Mouse (Mus musculus) CD4-positive, CD25-positive, alpha-beta regulatory T cell (primary cell): Measurements from ENCODE around the gene Ppp1r11. TPM values are rescaled to one million over a fixed set of nuclear protein-coding genes. Genes with fewer than 3 reads are reported as not detected.

ENCODE experiments used
- polyA plus RNA-seq: library from polyadenylated mRNA; unstranded; fragments of 100-300 nt; shearing (Covaris generic); gene quantifications from one replicate; pipeline ENCODE4 v1.2.1, GENCODE M21; 2017

The Ppp1r11 gene
- 126 TPM for polyA plus RNA-seq

GRCm38 (mm10) chr17:36950981-36951947 is at the start of gene Ppp1r11:
Ppp1r11 (minus strand) TSS chr17:36951741.

GRCm38 (mm10) chr17:37000863-37001262 is 49.3 kb upstream of the Ppp1r11 start, which contains the start of gene Zfp57:
Zfp57 (plus strand) TSS chr17:37001163.

GRCm38 (mm10) chr17:36989437-36989836 is 37.9 kb upstream of the Ppp1r11 start, which contains the start of gene H2-M5:
H2-M5 (minus strand) TSS chr17:36989537.

GRCm38 (mm10) chr17:36981221-36981813 is 29.8 kb upstream of the Ppp1r11 start, which contains the start of gene 2410137M14Rik:
2410137M14Rik (minus strand) TSS chr17:36981237.

GRCm38 (mm10) chr17:36957999-36958743 is 6.6 kb upstream of the Ppp1r11 start, which contains the start of the genes Znrd1 and Znrd1as:
Znrd1 (minus strand) TSS chr17:36958559.
Znrd1as (plus strand) TSS chr17:36958592.

GRCm38 (mm10) chr17:36942791-36943471 is 8.6 kb downstream of the Ppp1r11 start, which contains the start of gene Rnf39:
Rnf39 (plus strand) TSS chr17:36942918.

Other genes with a start within 250 kb of the Ppp1r11 start
- not detected for gene H2-M10.5, start 178.8 kb downstream of the Ppp1r11 start, polyA plus RNA-seq
- gene H2-M10.6, start 139.6 kb downstream of the Ppp1r11 start, polyA plus RNA-seq = not detected
- gene Trim26, start 114.6 kb downstream of the Ppp1r11 start, polyA plus RNA-seq = 133 TPM
- 0.43 TPM for gene Trim15, start 84.5 kb downstream of the Ppp1r11 start, polyA plus RNA-seq
- gene Trim10, start 82.2 kb downstream of the Ppp1r11 start, polyA plus RNA-seq = 0.07 TPM
- gene Trim40, start 61.6 kb downstream of the Ppp1r11 start, polyA plus RNA-seq = not detected
- gene Trim31, start 53.6 kb downstream of the Ppp1r11 start, polyA plus RNA-seq = not detected
- 0.17 TPM for gene Rnf39, start 8.8 kb downstream of the Ppp1r11 start, polyA plus RNA-seq
- 85.3 TPM for gene Znrd1, start 6.8 kb upstream of the Ppp1r11 start, polyA plus RNA-seq
- gene Znrd1as, start 6.9 kb upstream of the Ppp1r11 start, polyA plus RNA-seq = 6.6 TPM
- not detected for gene 2410137M14Rik, start 29.5 kb upstream of the Ppp1r11 start, polyA plus RNA-seq
- gene H2-M5, start 37.8 kb upstream of the Ppp1r11 start, polyA plus RNA-seq = not detected
- not detected for gene Zfp57, start 49.4 kb upstream of the Ppp1r11 start, polyA plus RNA-seq
- gene Mog, start 71.7 kb upstream of the Ppp1r11 start, polyA plus RNA-seq = not detected
- 12.6 TPM for gene Gabbr1, start 94.2 kb upstream of the Ppp1r11 start, polyA plus RNA-seq
- 0.20 TPM for gene Olfr90, start 136.8 kb upstream of the Ppp1r11 start, polyA plus RNA-seq
- gene Olfr91, start 146.5 kb upstream of the Ppp1r11 start, polyA plus RNA-seq = not detected
- gene Olfr92, start 168.3 kb upstream of the Ppp1r11 start, polyA plus RNA-seq = not detected
- not detected for gene Olfr93, start 209.8 kb upstream of the Ppp1r11 start, polyA plus RNA-seq
- 0.38 TPM for gene Ubd, start 242.2 kb upstream of the Ppp1r11 start, polyA plus RNA-seq
- gene Olfr94, start 249.3 kb upstream of the Ppp1r11 start, polyA plus RNA-seq = not detected